Mouse (Mus musculus) bone marrow macrophage, adult 2 months (primary cell): ENCODE data around the gene Phf5a.

Source experiments
- CTCF ChIP-seq: IDR thresholded peaks from 2 replicates; pipeline ENCODE4 v1.5.1; 2012; ENCODE audit warnings: low read depth, mild to moderate bottlenecking, low read length, moderate library complexity
- POLR2A ChIP-seq: IDR thresholded peaks from 2 replicates; pipeline ENCODE4 v1.6.1; 2012; ENCODE audit warnings: mild to moderate bottlenecking, low read depth, low read length, borderline replicate concordance

- TF ChIP-seq POLR2A (no peak), CTCF (no peak)
These were observed 27.0 kb upstream of the Phf5a start for GRCm38 (mm10) chr15:81898751-81899150.
